Mouse (Mus musculus) adrenal gland, postnatal 14 days (tissue): ENCODE data around the gene Jakmip3. TPM values are rescaled to one million over a fixed set of nuclear protein-coding genes. Genes with fewer than 3 reads are reported as not detected.
A peak's percentile ranks its signal among the peaks of the same experiment; 100 is the strongest.

Experiments
- DNase-seq: peaks from one replicate; pipeline ENCODE4 v3.0.0; 2021; ENCODE audit warnings: mixed read lengths
- total RNA-seq: library from RNA; stranded (reverse); gene quantifications from 2 replicates; pipeline ENCODE4 v1.2.3, GENCODE M21; 2021

Jakmip3 gene
- total RNA-seq, 1 experiment from 2014 or later: 3.9 TPM

DNA sequence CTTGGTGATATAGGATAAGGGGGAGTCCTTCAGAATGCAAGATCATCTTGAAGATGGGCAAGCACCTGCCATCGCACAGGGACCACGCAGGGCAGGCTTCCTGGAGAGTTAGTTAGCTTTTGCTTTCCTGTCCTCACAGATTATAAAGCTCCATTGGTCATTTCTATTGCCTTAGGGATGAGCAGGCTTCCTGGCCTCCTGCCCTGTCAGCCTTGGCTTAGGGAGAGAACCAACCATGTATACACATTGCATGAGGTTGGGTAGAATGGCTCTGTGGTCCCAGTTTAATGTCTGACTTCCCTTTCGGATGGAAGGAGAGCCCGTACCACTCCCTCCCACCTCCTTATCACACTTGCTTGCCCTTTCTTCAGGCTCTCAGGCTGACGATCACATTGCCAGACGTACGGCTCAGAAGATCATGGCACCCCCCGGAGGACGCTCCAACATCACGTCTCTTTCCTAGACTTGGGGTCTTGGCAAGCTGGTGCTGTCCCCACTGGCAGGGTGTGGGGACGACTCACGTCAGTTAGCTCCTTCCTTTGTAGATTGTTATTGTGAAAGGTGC is 160.1 kb downstream of the Jakmip3 start:
- DNase-seq: no peak

DNA sequence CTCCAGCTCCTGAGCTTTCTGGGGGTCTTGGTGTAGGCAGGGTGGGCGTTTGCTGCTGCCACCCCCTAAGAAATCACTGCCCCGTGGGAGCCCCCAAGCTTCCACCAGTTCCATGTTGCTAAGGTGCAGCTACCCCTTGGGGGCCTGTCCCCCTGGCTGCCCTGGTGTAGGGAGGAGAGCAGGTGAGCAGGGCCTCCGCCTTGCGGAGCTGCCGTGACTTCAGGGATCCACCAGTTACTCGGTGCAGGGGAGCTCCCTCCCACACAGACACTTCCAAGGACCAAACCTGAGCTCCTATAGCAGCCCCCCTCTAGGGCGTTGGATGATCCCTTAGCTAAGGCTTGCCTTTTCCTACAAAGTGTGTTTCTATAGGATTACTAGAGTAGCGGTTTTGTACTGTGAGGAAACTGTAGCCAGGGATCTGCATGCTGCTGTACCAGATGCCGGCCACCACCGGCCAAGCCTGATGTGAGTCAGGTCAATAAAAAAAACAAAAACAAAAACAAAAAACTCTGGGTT is 160.8 kb downstream of the Jakmip3 start:
- DNase-seq: no peak

DNA sequence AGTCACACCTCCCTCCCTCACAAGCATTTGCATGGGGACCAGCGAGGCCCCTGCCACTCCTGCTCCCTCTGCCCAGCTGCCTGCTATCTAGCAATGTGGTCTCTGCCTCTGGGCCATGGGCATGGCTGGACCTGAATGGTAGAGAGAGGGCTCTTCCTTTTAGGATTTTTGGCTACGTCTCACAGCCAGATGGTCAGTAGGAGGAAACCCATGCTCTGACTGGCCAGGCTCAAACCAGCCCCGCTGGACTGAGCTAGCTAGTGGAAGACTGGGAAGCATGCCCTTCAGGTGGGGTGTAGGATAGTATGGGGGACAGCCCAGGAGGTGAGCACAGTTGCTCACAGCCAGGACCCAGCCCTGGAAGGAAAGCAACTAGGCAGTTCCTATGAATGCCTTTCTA is 161.3 kb downstream of the Jakmip3 start:
- no peak for DNase-seq

DNA sequence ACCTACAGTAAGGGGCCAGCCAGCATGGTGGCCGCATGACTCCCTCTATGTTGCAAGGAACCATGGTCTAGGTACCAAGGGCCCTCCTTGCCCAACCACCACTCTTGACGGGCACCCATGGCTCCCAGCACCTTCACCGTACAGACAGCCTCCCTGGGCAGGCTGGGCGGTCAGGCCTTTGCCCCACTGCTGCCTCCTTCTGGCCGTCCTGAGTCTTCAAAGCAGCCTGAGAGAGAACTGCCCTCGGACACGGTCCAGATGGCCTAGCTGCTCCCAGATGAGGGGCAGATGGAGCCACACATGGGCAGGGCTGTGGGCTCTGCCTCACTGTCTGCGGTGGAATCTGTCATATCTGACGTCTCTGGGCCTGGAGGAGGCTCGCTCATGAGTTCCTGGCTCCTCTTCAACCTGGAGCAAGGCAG is 163.4 kb downstream of the Jakmip3 start:
- DNase-seq: peak; percentile 22

DNA sequence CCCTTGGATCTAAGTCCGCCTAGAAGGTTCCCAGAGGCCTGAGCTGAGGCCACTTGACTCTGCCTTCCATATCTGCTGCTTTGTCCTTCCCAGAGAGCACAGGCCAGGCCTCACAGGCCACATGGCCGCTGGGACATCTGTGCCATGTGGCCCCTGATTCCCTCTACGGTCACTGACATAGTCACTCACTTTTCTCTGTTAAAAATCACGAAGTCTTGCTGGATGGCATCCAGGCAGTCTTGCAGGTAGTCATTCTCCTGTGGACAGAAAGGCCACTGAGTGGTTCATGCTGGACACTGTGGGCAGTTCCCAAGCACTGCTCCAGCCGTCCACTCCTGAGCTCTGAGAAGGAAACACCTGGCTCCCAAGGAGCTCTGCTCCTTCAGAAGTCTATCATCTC is 164.5 kb downstream of the Jakmip3 start:
- DNase-seq: no peak

DNA sequence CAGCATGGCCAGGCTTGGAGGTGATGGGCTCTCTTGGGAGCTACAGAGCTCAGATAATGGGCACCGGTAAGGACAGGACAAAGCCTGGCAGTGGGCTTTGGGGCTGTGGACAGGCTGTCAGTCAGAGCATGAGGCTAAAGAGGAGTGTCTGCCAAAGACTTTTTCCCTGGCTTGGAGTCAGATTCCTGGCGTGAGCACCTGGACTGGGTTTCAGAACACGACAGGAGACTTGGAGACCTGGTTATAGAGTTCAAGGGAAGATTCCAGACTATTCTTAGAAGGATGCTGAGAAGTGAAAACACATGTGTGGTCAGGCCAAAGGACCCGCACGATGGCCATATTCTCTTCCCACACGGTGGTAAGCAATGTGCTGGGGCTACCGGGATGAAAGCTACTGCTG is 165.2 kb downstream of the Jakmip3 start:
- no peak for DNase-seq

DNA sequence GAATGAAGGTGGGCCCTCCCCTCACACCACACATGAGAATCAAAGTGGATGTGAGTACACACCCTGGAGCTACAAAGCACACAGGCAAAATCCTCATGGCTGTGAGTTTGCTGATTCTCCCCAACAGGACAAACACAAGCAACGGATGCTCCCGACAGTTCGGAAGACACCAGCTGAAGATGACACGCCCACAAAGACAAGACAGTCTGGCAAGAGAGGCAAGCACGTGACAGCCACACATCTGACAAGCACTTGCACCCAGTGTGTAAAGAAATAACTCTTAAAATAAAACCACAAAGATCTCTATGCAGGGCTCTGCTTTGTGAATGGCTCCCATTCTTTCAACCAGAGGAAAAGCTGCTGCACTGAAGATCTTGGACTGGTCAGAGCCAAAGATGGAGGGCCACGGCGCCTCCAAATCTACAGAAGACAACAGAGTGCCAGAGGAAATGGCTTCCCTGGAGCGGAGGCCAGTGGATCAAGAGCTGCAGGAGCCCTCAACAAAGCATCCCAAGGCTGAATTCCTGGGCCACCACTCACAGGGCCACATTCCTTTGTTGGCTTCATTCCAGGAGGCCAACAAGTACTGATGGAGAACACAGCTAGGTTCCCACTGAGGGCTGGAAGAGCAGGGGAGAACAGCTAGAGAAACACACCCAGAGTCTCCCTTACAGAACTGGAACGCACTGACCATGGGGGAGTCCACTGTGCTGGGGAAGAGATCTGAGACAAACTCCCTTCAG is 167.5 kb downstream of the Jakmip3 start:
- DNase-seq: peak; percentile 70

DNA sequence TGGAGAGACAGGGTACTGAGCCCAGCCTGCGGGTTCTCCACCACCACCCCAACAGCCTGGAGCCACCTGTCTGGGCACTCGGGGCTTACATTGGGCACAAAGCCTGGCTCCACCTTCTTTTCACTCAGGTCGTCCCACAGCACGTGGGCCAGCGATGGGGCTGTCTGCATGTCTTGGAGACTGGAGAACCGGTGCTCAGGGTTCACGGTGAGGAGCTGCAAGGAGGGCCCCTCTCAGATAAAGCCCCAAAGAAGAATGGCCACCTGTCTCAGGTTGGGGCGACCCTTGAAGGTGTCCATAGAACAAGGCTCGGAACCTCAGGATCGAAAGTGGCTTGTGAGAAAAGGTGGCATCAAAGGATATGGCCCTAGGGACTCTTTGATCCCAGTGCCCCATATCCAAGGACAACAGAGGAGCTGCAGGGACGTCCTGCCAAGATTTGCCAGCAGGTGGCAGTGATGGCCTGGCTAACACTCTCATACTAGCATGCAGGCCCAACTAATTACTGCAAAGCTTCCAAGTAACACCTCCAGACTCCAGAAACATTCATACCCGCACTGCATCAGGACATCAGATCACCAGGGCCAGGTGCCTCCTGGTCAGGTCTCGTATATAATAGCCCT is 178.7 kb downstream of the Jakmip3 start:
- DNase-seq: peak; percentile 88

DNA sequence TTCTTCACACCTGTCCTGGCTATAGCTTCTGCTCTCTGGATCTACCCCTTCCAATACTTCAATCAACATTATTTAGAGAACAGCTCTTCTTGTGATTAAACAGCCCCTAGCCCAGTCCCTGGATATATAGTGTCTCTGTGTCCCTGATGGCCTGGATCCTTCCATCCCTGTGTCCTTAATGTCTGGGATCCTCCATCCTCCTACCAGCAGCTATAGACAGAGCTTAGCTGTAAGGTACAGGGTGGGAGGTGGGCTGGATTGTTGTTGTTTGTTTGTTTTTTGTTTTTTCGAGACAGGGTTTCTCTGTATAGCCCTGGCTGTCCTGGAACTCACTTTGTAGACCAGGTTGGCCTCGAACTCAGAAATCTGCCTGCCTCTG is 179.2 kb downstream of the Jakmip3 start:
- DNase-seq: no peak

DNA sequence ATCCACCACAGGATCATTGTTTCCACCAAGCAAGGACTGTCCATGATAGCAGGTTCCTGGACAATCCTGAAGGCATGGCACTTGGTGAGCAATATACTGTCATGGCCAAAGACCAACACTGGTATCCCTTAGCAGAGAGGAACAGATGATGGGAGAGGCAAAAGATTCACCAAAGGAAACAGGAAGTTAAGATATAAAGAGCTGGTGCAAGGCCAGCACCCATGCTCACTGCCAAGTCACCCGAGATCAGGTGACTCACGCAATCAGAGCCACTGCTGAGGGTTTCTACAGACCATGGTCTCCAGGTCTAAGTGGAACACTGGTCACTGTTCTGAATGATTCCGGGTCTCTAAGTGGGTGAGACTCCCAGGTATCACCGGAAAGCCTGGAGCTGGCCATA is 185.4 kb downstream of the Jakmip3 start:
- DNase-seq: no peak

DNA sequence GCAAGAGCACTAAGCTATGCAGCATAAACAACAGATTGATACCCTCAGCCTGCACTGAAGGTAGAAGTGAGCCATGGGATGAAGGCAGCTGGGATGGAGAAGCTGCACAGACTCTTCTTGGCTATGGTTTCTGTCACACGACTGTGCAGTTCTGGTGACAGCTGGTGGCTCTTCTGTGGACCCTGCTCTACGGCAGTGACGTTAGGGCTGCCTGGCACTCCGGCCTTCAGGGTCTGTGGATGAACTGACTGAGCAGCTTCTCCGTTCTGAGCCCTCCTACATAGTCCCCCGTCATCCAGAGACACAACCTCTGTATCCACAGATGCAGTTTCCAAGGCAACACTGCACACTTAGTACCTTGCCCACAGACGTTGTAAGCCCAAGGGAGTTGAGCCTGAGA is 186.0 kb downstream of the Jakmip3 start:
- DNase-seq: no peak

DNA sequence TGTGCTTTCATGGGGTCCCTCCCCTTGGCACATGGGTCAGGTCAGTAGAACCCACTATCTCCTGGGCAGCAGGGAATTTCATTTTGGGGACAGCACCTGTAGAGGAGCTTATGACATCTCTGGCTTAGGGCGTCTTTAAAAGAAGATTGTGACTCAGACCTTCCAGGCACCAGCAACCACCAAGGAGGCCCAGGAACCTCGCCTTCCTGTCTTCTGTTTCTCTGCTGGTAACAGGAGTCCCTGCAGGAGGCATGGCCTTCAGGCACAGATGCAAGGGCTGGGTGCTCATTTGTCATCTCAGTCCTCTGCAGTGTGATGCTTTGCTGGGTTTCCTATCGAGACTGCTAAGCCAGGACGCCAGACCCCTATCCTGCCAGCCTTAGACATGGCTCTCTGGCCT is 188.5 kb downstream of the Jakmip3 start:
- DNase-seq: no peak

DNA sequence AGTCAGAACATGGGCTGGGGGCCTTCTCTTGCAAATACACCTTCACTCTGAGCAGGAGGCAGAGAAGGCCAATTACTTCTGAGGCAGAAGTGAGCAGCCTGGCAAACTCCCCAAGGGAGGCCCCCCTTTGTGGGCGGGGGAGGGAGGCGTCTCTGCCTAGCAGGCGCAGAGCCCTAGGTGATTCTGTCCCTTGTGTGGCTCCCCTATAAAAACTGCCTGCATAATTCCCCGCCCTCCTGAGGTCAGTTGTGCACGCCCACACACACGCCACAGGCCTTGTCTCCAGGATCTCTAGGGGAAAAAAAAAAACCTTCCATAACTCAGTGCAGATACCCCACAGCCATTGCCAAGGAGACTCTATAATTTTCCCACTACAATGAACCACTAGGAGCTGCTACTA is 189.8 kb downstream of the Jakmip3 start:
- DNase-seq: peak; percentile 21

DNA sequence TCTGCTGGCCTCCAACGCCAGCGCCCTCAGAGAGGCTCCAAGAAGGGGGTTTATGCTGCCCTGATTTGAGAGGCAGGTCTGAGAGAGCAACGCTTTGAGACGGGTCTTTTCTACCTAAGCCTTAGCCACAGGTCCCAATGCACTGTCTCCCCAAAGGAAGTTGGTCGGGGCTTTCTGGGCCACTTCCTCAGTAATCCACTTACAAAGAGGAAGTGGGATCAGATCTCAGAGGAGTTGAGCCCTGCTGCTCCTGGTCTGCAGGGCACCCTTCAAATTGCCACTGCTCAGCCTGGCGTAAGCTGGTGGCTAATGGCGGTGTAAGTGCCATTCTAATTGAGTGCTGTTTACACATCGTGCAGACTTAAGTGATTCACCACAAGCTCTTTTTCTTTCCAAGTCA is 191.0 kb downstream of the Jakmip3 start:
- DNase-seq: no peak

DNA sequence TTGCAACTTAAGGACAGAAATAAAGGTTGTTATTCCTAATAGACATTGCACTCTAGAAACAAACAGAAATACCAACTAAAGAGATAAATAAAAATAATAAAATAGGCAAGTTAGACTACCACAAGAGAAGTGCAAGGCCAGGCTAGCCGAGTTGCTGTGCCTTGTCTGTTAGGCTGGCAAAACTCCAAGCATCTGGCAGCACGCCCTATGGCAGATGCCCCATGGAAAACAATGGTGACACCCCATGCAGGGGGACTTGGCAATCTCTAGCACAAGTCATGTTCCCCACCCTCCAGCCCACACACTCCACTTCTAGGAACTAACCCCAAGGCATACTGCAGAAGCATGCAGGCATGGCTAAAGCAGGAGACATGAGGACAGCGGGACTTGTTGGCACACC is 192.9 kb downstream of the Jakmip3 start:
- peak; percentile 79 for DNase-seq

Other genes starting within 250 kb of the Jakmip3 start
- gene Ppp2r2d, start 94.7 kb upstream of the Jakmip3 start, total RNA-seq: 63.7 and 70.5 TPM in 2 replicates
- gene Mapk1ip1, start 94.5 kb upstream of the Jakmip3 start, total RNA-seq: 25.2 and 32.4 TPM in 2 replicates
- 233 and 293 TPM in 2 replicates for gene Bnip3, start 31.2 kb upstream of the Jakmip3 start, total RNA-seq
- 3.4 and 4.0 TPM in 2 replicates for gene Dpysl4, start 145.3 kb downstream of the Jakmip3 start, total RNA-seq